Mouse (Mus musculus) embryonic facial prominence, embryonic 13.5 days (tissue): ENCODE data around the gene Ppp2r5e. TPM values are rescaled to one million over a fixed set of nuclear protein-coding genes. Genes with fewer than 3 reads are reported as not detected.

Source experiments
- ATAC-seq: fragments of 200-750 bp; cut with Nextera tagmentation; 2 replicates; pipeline ENCODE4 v1.8.0; 2017; ENCODE audit warnings: low read depth; ENCODE audit not compliant: insufficient number of reproducible peaks, insufficient read depth, low FRiP score, low TSS enrichment
- H3K27ac ChIP-seq: fragments of 300-500 bp; sonication (generic); 2 replicates; pipeline ENCODE4 v1.5.1; 2015; ENCODE audit warnings: moderate library complexity, mild to moderate bottlenecking, inconsistent platforms
- H3K27me3 ChIP-seq: fragments of 300-500 bp; sonication (generic); 2 replicates; pipeline ENCODE4 v1.6.1; 2015; ENCODE audit warnings: mild to moderate bottlenecking, inconsistent platforms
- H3K36me3 ChIP-seq: fragments of 300-500 bp; sonication (generic); 2 replicates; pipeline ENCODE4 v1.6.1; 2015; ENCODE audit warnings: mild to moderate bottlenecking, inconsistent platforms
- H3K4me1 ChIP-seq: fragments of 300-500 bp; sonication (generic); 2 replicates; pipeline ENCODE4 v1.6.1; 2015; ENCODE audit warnings: inconsistent platforms
- H3K4me2 ChIP-seq: fragments of 300-500 bp; sonication (generic); 2 replicates; pipeline ENCODE4 v1.6.1; 2015; ENCODE audit warnings: moderate library complexity, mild to moderate bottlenecking, inconsistent platforms
- H3K4me3 ChIP-seq: fragments of 300-500 bp; sonication (generic); 2 replicates; pipeline ENCODE4 v1.5.1; 2015; ENCODE audit warnings: mild to moderate bottlenecking, inconsistent platforms
- H3K9ac ChIP-seq: fragments of 300-500 bp; sonication (generic); 2 replicates; pipeline ENCODE4 v1.6.1; 2015; ENCODE audit warnings: mild to moderate bottlenecking, inconsistent platforms
- H3K9me3 ChIP-seq: fragments of 300-500 bp; sonication (generic); 2 replicates; pipeline ENCODE4 v1.6.1; 2016; ENCODE audit warnings: inconsistent platforms
- WGBS: fragments of 180-500 bp; shearing (Covaris S2); methylation state at CpG from one replicate; pipeline ENCODE4 v1.1.7; 2015; ENCODE audit warnings: mixed read lengths; 5-methylcytosine and 5-hydroxymethylcytosine counted together
- polyA plus RNA-seq: library from polyadenylated mRNA; unstranded; fragments of >200 nt; fragmentation: Nextera tagmentation; extraction: Ambion mirVana; gene quantifications from 2 replicates; pipeline ENCODE4 v1.2.1, GENCODE M21; 2015

Ppp2r5e gene
- polyA plus RNA-seq, 1 experiment from 2014 or later = 15.0 TPM

DNA sequence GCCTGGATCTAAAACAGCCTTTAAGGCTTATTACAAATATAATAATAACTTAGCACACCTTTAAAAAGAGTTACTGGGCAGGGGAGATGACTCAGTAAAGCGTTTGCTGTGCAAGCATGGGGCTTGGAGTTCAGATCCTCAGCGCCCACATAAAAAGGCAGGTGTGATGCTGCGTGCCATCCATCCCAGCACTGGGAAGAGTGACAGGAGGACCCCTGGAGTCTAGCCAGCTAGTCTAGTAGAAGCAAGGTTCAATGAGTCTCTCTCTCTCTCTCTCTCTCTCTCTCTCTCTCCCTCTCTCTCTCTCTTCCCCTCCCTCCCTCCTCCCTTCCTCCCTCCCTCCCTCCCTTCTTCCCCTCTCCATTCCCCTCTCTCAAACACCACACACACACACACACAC is 19.5 kb upstream of the Ppp2r5e start:
- Histone ChIP-seq H3K9me3 (no peaks in the 10 kb centered on the region), H3K4me3 (no peak overlapping the region), H3K9ac (no peak overlapping the region), H3K4me1 (no peaks in the 10 kb centered on the region), H3K4me2 (peak overlapping the region; percentile 63; the same call in 1 of the 2 replicates), H3K36me3 (no peaks in the 10 kb centered on the region), H3K27ac (no peak overlapping the region), H3K27me3 (no peaks in the 10 kb centered on the region)
- ATAC-seq = no peak
- WGBS = 56% methylated on average over 3 of the region's 3 CpGs

DNA sequence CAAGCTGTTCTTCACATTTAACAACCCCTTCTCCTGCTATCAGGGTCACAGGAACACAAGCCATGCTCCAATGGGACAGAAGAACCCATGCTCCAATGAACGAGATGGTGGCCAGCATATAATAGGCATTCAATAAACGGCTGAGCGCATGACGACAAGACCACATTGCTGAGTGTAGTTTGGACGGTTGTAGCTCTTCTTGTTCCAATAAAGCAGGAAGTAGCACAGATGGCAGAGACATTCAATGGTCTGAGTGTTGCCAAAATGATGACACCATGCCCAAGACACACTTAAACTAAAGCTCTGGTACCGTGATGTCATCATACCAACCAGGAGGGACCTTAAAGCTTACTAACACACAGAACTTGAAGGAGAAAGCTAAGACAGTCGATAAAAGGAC is 16.7 kb upstream of the Ppp2r5e start:
- no peaks in the 10 kb centered on the region for H3K27me3 ChIP-seq
- ATAC-seq = no peak
- 82% methylated on average over 7 of the region's 7 CpGs for WGBS
- H3K4me2 ChIP-seq = no peak overlapping the region
- H3K4me1 ChIP-seq = no peaks in the 10 kb centered on the region
- H3K36me3 ChIP-seq = no peaks in the 10 kb centered on the region
- H3K9me3 ChIP-seq = no peaks in the 10 kb centered on the region
- no peak overlapping the region for H3K4me3 ChIP-seq
- no peak overlapping the region for H3K9ac ChIP-seq
- no peak overlapping the region for H3K27ac ChIP-seq

DNA sequence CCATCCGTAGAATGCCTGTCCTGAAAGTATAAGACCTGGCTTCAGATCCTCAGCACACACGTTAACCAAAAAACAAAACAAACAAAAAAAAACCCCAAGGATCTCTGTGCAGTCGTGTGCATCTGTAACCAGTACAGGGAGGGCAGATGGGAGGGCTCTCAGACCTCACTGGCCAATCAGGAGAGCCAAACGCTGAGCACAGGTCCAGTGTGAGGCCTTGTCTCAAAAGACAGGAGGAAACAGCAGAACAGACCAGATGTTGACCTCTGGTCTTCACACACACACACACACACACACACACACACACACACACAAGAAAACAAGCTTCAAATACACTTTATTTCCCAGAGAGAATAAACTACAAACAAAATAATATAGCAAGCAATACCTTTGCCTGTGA is 3.4 kb upstream of the Ppp2r5e start:
- Histone ChIP-seq H3K9ac (0 out of 2 replicates have a peak overlapping the region, but pooled peaks have one; percentile 8), H3K4me2 (peak overlapping the region; percentile 26; the same call in 1 of the 2 replicates), H3K27ac (peak overlapping the region; percentile 23; the same call in 1 of the 2 replicates), H3K4me1 (peaks cover under 1% of the 10 kb centered on the region; the same call in 1 of the 2 replicates), H3K9me3 (no peaks in the 10 kb centered on the region), H3K4me3 (no peak overlapping the region; the same call in 1 of the 2 replicates), H3K36me3 (no peaks in the 10 kb centered on the region), H3K27me3 (no peaks in the 10 kb centered on the region)
- 13% methylated on average over 4 of the region's 4 CpGs for WGBS
- no peak for ATAC-seq

DNA sequence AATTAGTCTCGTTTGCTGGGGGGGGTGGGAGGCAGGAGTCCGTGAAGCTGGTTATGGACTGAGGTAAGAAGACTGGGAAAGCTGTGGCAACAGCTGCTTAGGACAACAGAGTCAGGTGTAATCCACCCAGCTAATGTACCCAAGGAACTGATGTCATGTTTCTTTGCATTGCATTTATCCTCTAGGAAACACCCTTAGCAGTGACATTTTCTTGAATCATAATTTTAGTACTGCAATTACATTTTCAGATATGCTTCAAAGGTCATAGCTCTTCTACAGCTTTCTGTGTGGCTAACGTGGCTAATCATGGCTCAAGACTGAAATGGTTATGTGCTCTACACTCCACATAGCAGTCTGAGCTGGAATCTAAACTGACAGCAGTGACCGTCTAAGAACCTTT is 2.9 kb upstream of the Ppp2r5e start:
- peak overlapping the region; percentile 23; the same call in 1 of the 2 replicates for H3K27ac ChIP-seq
- 53% methylated on average over 4 of the region's 4 CpGs for WGBS
- no peaks in the 10 kb centered on the region for H3K36me3 ChIP-seq
- no peaks in the 10 kb centered on the region for H3K9me3 ChIP-seq
- no peaks in the 10 kb centered on the region for H3K27me3 ChIP-seq
- no peak overlapping the region; the same call in 1 of the 2 replicates for H3K4me3 ChIP-seq
- 0 out of 2 replicates have a peak overlapping the region, but pooled peaks have one; percentile 8 for H3K9ac ChIP-seq
- peak overlapping the region; percentile 26; the same call in 1 of the 2 replicates for H3K4me2 ChIP-seq
- ATAC-seq = no peak
- peaks cover 4% of the 10 kb centered on the region for H3K4me1 ChIP-seq

DNA sequence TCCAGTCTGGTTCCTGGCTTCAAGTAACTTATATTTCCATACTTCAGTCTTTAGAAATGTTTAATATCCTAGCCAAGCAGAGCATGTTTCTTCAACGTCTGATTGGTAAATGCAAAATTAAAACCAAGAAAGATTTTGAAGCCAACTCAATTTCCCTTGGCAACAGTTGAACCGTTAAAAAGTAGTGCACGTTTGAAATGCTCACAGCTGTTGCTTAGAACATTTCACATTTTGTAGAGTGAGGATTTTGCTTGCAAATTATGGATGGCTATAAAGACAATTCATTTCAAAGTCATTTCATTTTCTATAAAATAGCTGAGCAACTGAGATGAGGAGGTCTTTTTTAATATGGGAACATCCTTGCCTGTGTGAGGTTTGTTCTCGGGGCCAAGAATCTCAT is 1.7 kb upstream of the Ppp2r5e start:
- 81% methylated on average over 4 of the region's 4 CpGs for WGBS
- Histone ChIP-seq H3K4me2 (no peak overlapping the region), H3K27ac (no peak overlapping the region), H3K36me3 (peaks cover 5% of the 10 kb centered on the region), H3K27me3 (no peaks in the 10 kb centered on the region), H3K9ac (no peak overlapping the region), H3K4me1 (peaks cover 8% of the 10 kb centered on the region), H3K4me3 (no peak overlapping the region), H3K9me3 (no peaks in the 10 kb centered on the region)
- no peak for ATAC-seq

DNA sequence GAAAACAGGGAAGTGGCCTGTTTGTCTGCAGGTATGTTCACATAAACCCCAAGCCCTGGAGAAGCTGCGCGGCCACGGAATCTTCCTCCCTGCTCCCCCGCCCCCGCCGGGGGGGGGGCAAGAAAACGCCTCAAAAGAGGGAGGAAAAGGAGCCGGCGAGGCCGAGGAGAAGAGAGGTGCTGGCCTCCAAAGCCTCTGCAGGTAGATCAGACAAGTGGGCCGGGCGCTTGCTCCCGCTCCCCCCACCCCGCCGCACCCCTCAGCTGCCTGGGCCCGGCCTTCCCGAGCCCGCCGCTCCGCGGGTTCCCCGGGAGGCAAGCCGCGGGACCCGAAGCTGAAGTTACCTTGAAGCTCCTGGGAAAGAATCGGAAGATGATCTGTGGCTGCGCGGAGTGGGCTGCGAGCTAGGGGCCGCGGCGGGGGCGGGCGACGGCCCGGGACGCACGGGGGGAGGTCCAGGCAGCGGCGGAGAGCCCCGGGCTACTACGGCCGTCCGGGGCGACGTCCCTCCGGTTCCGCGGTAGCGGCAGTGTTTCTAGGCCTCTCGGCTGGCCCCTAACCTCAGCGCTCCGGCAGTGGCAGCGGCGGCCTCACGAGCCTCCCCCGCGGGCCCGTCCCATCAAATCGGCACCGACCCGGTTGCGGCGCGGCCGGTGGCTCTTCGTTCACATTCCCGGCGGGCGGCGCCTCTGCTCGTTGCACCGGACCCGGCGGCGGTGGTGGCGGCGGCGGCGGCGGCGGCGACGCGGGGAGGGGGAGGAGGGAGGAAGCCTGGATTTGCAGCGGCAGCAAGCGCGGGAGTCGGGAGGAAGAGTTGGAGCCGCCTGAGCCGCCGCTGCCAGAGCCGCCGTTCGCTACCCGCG is 523 bp downstream of the Ppp2r5e start:
- under 1% methylated on average over 60 of the region's 97 CpGs for WGBS
- H3K4me1 ChIP-seq = peaks cover 8% of the 10 kb centered on the region
- H3K27ac ChIP-seq = peak overlapping the region; percentile 96
- no peaks in the 10 kb centered on the region for H3K27me3 ChIP-seq
- 0 out of 2 replicates have a peak, but pooled peaks have one; percentile 5 for ATAC-seq
- peak overlapping the region; percentile 85 for H3K4me2 ChIP-seq
- peak overlapping the region; percentile 100 for H3K4me3 ChIP-seq
- H3K36me3 ChIP-seq = peaks cover 18% of the 10 kb centered on the region
- H3K9ac ChIP-seq = peak overlapping the region; percentile 98
- H3K9me3 ChIP-seq = no peaks in the 10 kb centered on the region

DNA sequence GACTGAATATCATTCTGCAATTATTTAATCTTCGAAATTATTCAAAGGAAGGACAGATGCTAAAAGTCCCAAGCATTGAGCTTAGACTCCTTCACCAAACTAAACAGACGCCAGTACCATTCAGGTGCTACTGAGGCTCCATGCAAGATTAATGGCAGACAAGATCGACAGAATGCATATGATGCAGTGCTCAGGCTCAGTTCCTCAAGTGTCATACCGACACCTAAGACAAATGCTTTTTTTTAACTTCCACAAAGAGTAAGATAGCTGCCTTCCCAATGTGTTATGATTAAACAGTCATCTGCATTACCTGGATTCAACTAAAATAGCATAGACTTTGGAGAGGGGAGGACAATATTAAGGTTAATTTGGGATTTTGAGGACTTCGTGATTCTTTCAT is 1.6 kb downstream of the Ppp2r5e start:
- H3K4me1 ChIP-seq = peaks cover 8% of the 10 kb centered on the region
- H3K4me3 ChIP-seq = peak overlapping the region; percentile 100
- 47% methylated on average over 5 of the region's 5 CpGs for WGBS
- no peak for ATAC-seq
- H3K9ac ChIP-seq = 0 out of 2 replicates have a peak overlapping the region, but pooled peaks have one; percentile 53
- peak overlapping the region; percentile 85 for H3K4me2 ChIP-seq
- H3K27ac ChIP-seq = no peak overlapping the region
- H3K27me3 ChIP-seq = no peaks in the 10 kb centered on the region
- peaks cover 30% of the 10 kb centered on the region for H3K36me3 ChIP-seq
- H3K9me3 ChIP-seq = no peaks in the 10 kb centered on the region

DNA sequence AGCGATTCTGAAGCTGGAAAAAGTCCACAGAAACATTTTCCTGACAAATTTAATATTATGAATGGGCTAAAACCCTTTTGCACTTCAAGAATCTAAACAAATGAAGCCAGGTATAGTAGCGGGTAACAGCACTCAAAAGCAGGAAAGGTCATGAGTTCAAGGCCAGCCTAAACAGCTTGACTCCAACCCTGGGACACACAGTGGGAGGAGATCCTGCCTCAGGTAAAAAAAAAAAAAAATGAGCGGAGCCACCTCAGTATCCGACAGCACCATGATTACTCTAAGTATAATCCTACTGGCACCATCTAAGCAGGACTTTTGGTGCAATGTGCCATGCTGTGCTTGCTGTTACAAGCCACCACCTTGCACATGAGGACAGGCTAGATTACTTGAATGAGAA is 2.2 kb downstream of the Ppp2r5e start:
- Histone ChIP-seq H3K27me3 (no peaks in the 10 kb centered on the region), H3K36me3 (peaks cover 35% of the 10 kb centered on the region), H3K27ac (no peak overlapping the region), H3K9ac (no peak overlapping the region), H3K4me1 (peaks cover 8% of the 10 kb centered on the region), H3K4me2 (peak overlapping the region; percentile 85), H3K9me3 (no peaks in the 10 kb centered on the region), H3K4me3 (peak overlapping the region; percentile 100; the same call in 1 of the 2 replicates)
- WGBS = 64% methylated on average over 4 of the region's 4 CpGs
- ATAC-seq = no peak

DNA sequence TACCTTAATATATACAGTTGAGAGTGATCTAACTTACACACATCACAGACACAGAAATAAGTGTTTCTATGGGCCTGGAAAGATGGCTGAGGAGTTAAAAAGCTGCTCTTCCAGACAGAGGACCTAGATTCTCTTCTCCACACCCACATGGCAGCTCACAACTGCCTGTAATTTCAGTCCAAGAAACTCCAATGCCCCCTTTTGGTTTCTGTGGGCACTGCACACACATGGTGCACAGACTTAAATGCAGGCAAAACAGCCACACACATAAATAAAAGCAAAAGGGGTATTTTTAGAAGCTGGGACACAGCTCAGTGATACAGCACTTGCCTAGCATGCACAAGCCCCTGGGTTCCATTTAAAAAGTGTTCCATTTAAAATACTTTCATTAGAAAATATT is 8.5 kb downstream of the Ppp2r5e start:
- no peaks in the 10 kb centered on the region for H3K4me1 ChIP-seq
- peaks cover 52% of the 10 kb centered on the region for H3K36me3 ChIP-seq
- no peaks in the 10 kb centered on the region for H3K9me3 ChIP-seq
- no peak overlapping the region for H3K27ac ChIP-seq
- no peaks in the 10 kb centered on the region for H3K27me3 ChIP-seq
- no peak overlapping the region for H3K9ac ChIP-seq
- ATAC-seq = no peak
- H3K4me3 ChIP-seq = no peak overlapping the region
- H3K4me2 ChIP-seq = no peak overlapping the region

DNA sequence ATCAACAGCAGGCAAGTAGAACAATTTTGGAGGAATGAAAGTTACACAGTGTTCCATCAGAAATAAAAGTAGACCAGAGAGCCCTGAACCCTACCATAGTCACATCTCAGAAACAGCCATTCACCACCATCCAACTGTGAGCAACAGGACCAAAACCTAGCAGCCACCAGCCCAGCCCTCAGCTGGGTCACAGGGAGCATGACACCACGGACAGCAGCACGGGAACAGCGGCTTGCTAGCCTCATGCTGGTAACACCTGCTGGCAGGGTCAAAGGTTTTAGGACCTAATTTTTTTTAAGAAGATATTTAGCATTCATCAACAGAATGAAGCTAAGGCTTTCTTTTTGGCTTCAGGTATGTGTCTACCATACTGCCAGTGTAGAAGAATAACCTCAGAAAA is 12.3 kb downstream of the Ppp2r5e start:
- H3K9me3 ChIP-seq = no peaks in the 10 kb centered on the region
- H3K4me2 ChIP-seq = no peak overlapping the region
- peaks cover 30% of the 10 kb centered on the region for H3K36me3 ChIP-seq
- no peaks in the 10 kb centered on the region for H3K27me3 ChIP-seq
- H3K4me1 ChIP-seq = 0 out of 2 replicates have a peak, but pooled peaks cover 3% of the 10 kb centered on the region
- H3K9ac ChIP-seq = no peak overlapping the region
- no peak overlapping the region for H3K4me3 ChIP-seq
- no peak overlapping the region for H3K27ac ChIP-seq
- 81% methylated on average over 3 of the region's 3 CpGs for WGBS
- no peak for ATAC-seq

DNA sequence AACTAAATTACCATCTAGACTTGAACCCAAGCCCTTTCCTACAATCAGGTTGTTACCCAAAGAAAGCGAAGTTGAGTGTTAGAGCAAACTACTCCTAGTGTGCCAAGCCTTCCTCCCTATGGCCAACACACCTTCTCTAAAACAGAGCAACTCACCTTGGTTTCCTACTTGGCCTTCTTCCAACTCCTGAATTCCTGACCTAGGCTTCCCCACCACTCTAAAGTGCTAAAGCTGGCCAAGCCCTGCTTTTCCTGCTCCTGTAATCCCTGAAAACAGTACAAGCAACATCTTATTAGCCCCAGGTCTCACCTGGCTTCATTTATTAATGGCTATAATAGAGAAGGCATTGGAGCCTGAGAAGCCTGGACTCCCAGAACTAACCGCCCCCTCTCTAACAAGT is 17.0 kb downstream of the Ppp2r5e start:
- ATAC-seq = no peak
- no peak overlapping the region for H3K4me3 ChIP-seq
- WGBS = 88% methylated on average over 2 of the region's 2 CpGs
- H3K9ac ChIP-seq = no peak overlapping the region
- peaks cover 9% of the 10 kb centered on the region for H3K36me3 ChIP-seq
- H3K27me3 ChIP-seq = no peaks in the 10 kb centered on the region
- no peaks in the 10 kb centered on the region for H3K9me3 ChIP-seq
- H3K4me1 ChIP-seq = peaks cover 11% of the 10 kb centered on the region
- no peak overlapping the region for H3K4me2 ChIP-seq
- no peak overlapping the region for H3K27ac ChIP-seq

DNA sequence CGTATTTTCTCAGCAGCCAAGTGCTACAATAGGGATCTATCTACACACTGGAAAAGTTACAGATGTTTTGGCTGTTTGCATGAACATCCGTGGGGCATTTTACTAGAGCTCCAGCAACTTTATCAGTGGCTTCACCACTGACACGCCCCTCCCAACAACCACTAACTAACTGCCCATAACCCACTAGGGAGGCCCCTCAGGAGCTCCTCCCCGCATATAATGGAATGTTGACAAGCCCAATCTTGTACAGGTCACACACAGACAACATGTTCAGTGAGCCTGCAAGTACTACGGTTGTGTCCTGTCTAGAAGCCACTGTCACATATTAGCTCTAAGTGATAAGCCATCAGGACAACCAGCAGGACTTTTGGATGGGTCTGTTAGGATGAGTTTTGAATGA is 18.8 kb downstream of the Ppp2r5e start:
- no peak overlapping the region for H3K4me3 ChIP-seq

More for the DNA sequence above, 18.8 kb downstream of the Ppp2r5e start:
- Histone ChIP-seq H3K4me2 (no peak overlapping the region), H3K27me3 (no peaks in the 10 kb centered on the region), H3K4me1 (peaks cover 13% of the 10 kb centered on the region), H3K36me3 (peaks cover 5% of the 10 kb centered on the region), H3K27ac (no peak overlapping the region), H3K9ac (no peak overlapping the region), H3K9me3 (no peaks in the 10 kb centered on the region)
- ATAC-seq = no peak
- 74% methylated on average over 5 of the region's 5 CpGs for WGBS
